Mouse (Mus musculus) CH12.LX (cell line): ENCODE results near the gene Gm27029. TPM values are rescaled to one million over a fixed set of nuclear protein-coding genes. Genes with fewer than 3 reads are reported as not detected.

ENCODE experiments used
- DNase-seq: peaks from one replicate; pipeline ENCODE4 v3.0.0-alpha.2; 2013; ENCODE audit errors: extremely low read depth
- H3K27ac ChIP-seq: 2 replicates; pipeline ENCODE4 v1.5.1; 2012; ENCODE audit warnings: low read depth, mild to moderate bottlenecking, control low read depth, moderate library complexity; ENCODE audit not compliant: insufficient read depth
- H3K27me3 ChIP-seq: replicated peaks from 2 replicates; pipeline ENCODE3; 2012; ENCODE audit warnings: inconsistent platforms
- H3K36me3 ChIP-seq, 2 experiments: replicated peaks in 1 of 2; 2 replicates each; pipeline versions ENCODE3 to v1.6.1; 2012; ENCODE audit warnings: inconsistent platforms in 1 of 2, low read length in 1 of 2, mild to moderate bottlenecking in 1 of 2, mixed read lengths in 1 of 2, moderate library complexity in 1 of 2; ENCODE audit not compliant: control insufficient read depth in 1 of 2, insufficient read depth in 1 of 2
- H3K4me1 ChIP-seq, 2 experiments: 2 replicates each; pipeline ENCODE4 v1.6.1; 2012; ENCODE audit warnings: inconsistent platforms in 1 of 2, moderate library complexity in 1 of 2; ENCODE audit not compliant: insufficient read depth in 2 of 2, control insufficient read depth in 1 of 2
- H3K4me2 ChIP-seq: 2 replicates; pipeline ENCODE4 v1.6.1; 2012; ENCODE audit warnings: low read depth, mild to moderate bottlenecking, control low read depth; ENCODE audit not compliant: poor library complexity, insufficient read depth, severe bottlenecking
- H3K4me3 ChIP-seq, 3 experiments: fragments of 150-350 bp in 1 of 3; sonication (generic) in 1 of 3; replicated peaks in 1 of 3; 2 replicates each; pipeline versions ENCODE3 to v1.5.1; 2011 to 2012; ENCODE audit warnings: low read depth in 2 of 3, low read length in 2 of 3, mild to moderate bottlenecking in 2 of 3, moderate library complexity in 2 of 3, control low read depth in 1 of 3, improper control_type of control experiment in 1 of 3, inconsistent platforms in 1 of 3, mixed read lengths in 1 of 3; ENCODE audit not compliant: poor library complexity in 1 of 3
- H3K79me2 ChIP-seq: replicated peaks from 2 replicates; pipeline ENCODE4 v1.6.1; 2012; ENCODE audit warnings: mild to moderate bottlenecking, moderate library complexity; ENCODE audit not compliant: control insufficient read depth, poor library complexity, insufficient read depth, severe bottlenecking; ENCODE audit errors: extremely low read depth
- H3K9ac ChIP-seq: 2 replicates; pipeline ENCODE4 v1.6.1; 2012; ENCODE audit warnings: low read depth, mild to moderate bottlenecking, control low read depth, moderate library complexity; ENCODE audit not compliant: insufficient read depth
- H3K9me3 ChIP-seq: replicated peaks from 2 replicates; pipeline ENCODE3; 2012; ENCODE audit warnings: low read length, inconsistent platforms, mixed read lengths
- E2F4 ChIP-seq: IDR thresholded peaks from 2 replicates; pipeline ENCODE4 v1.6.1; 2011; ENCODE audit warnings: low read depth, low read length, improper control_type of control experiment; ENCODE audit not compliant: insufficient replicate concordance
- EP300 ChIP-seq: IDR thresholded peaks from 2 replicates; pipeline ENCODE4 v1.6.1; 2011; ENCODE audit warnings: low read length, improper control_type of control experiment
- ETS1 ChIP-seq: conservative IDR thresholded peaks from 2 replicates; pipeline ENCODE4 v1.6.1; 2012; ENCODE audit warnings: low read depth, mild to moderate bottlenecking, inconsistent platforms, low read length, improper control_type of control experiment, moderate library complexity
- GABPA ChIP-seq: IDR thresholded peaks from 2 replicates; pipeline ENCODE4 v1.6.1; 2012; ENCODE audit warnings: low read depth, low read length, improper control_type of control experiment, inconsistent platforms; ENCODE audit not compliant: insufficient replicate concordance
- IRF4 ChIP-seq: IDR thresholded peaks from 2 replicates; pipeline ENCODE4 v1.6.1; 2014; ENCODE audit warnings: low read depth, mild to moderate bottlenecking, inconsistent platforms, low read length, improper control_type of control experiment
- JUND ChIP-seq: conservative IDR thresholded peaks from 2 replicates; pipeline ENCODE4 v1.6.1; 2011; ENCODE audit warnings: low read depth, low read length, improper control_type of control experiment
- MAZ ChIP-seq: IDR thresholded peaks from 2 replicates; pipeline ENCODE4 v1.6.1; 2012; ENCODE audit warnings: low read depth, mild to moderate bottlenecking, inconsistent platforms, low read length, improper control_type of control experiment, moderate library complexity
- MXI1 ChIP-seq: IDR thresholded peaks from 2 replicates; pipeline ENCODE4 v1.6.1; 2011; ENCODE audit warnings: mild to moderate bottlenecking, low read depth, low read length, improper control_type of control experiment
- MYC ChIP-seq: IDR thresholded peaks from 2 replicates; pipeline ENCODE4 v1.6.1; 2011; ENCODE audit warnings: low read depth, mild to moderate bottlenecking, improper control_type of control experiment, low read length
- NELFE ChIP-seq: IDR thresholded peaks from 2 replicates; pipeline ENCODE4 v1.6.1; 2011; ENCODE audit warnings: low read depth, low read length, improper control_type of control experiment
- POLR2A ChIP-seq: IDR thresholded peaks from 2 replicates; pipeline ENCODE4 v1.6.1; 2011; ENCODE audit warnings: low read depth, mild to moderate bottlenecking, improper control_type of control experiment, low read length
- RAD21 ChIP-seq: IDR thresholded peaks from 2 replicates; pipeline ENCODE4 v1.6.1; 2011; ENCODE audit warnings: low read depth, mild to moderate bottlenecking, low read length, improper control_type of control experiment, moderate library complexity
- RCOR1 ChIP-seq: conservative IDR thresholded peaks from 2 replicates; pipeline ENCODE4 v1.6.1; 2012; ENCODE audit warnings: low read depth, mild to moderate bottlenecking, inconsistent platforms, low read length, improper control_type of control experiment
- SMC3 ChIP-seq: IDR thresholded peaks from 2 replicates; pipeline ENCODE4 v1.6.1; 2011; ENCODE audit warnings: low read depth, low read length, improper control_type of control experiment
- TCF12 ChIP-seq: IDR thresholded peaks from 2 replicates; pipeline ENCODE4 v1.6.1; 2014; ENCODE audit warnings: low read depth, mild to moderate bottlenecking, inconsistent platforms, low read length, improper control_type of control experiment
- ZC3H11A ChIP-seq: IDR thresholded peaks from 2 replicates; pipeline ENCODE4 v1.6.1; 2012; ENCODE audit warnings: low read depth, mild to moderate bottlenecking, inconsistent platforms, low read length, improper control_type of control experiment
- ZMIZ1 ChIP-seq: IDR thresholded peaks from 2 replicates; pipeline ENCODE4 v1.6.1; 2012; ENCODE audit warnings: low read depth, mild to moderate bottlenecking, inconsistent platforms, low read length, improper control_type of control experiment
- dilution Hi-C: fragments of 300-500 bp; cut with MboI; formaldehyde crosslinking; loops from 2 replicates; pipeline ENCODE4 v1.14.3; 2020; ENCODE audit warnings: low sequenced_read_pairs; ENCODE audit not compliant: extremely low pct_unique_long_range_greater_than_20kb, extremely low pct_ligation_motif_present
- in situ Hi-C: fragments of 300-500 bp; cut with MboI; formaldehyde crosslinking; loops from 3 replicates; pipeline ENCODE4 v1.14.3; 2019; ENCODE audit warnings: low sequenced_read_pairs, low pct_ligation_motif_present, low pct_unique_long_range_greater_than_20kb, mixed read lengths
- polyA plus RNA-seq: library from polyadenylated mRNA; unstranded; fragments of >175 nt; gene quantifications from 2 replicates; pipeline ENCODE4 v1.2.1, GENCODE M21; 2012; ENCODE audit warnings: low read depth; ENCODE audit not compliant: insufficient read length
- total RNA-seq, 2 experiments: library from RNA; depleted of rRNA; stranded (reverse); fragments of 300-350 nt in 1 of 2; fragments of >200 nt in 1 of 2; gene quantifications; 2 replicates each; pipeline ENCODE4 v1.2.3; 2012 to 2014

Gm27029 gene
- total and polyA plus RNA-seq, 3 experiments, result 1.7 to 8.3 (median 6.2) TPM

DNA sequence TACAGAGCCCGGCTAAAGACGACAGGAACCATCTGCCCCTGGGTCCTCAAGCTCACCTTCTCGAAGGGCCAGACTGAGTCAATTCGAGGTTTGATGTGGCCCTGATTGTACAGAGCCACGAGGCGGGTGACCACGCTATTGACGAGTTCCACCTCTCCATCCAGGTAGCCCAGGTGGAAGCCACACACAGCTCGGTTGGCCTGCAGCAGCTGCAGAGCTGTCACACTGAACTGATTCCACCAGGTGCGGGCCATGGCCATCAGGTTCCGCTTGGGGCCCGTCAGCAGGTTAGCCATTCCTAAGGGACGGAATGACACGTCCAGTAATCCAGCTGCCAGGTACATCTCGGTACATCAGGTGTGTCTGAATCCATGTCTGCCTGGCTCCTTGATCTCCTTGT lies 35.7 kb upstream of the Gm27029 start:
- H3K27me3 ChIP-seq, result no peaks in the 10 kb centered on the region
- no peaks in the 10 kb centered on the region for H3K9me3 ChIP-seq
- no peaks in the 10 kb centered on the region for H3K79me2 ChIP-seq
- no peak overlapping the region for H3K4me3 ChIP-seq
- H3K9ac ChIP-seq, result no peak overlapping the region
- in situ Hi-C loops, result no loop called here
- H3K4me1 ChIP-seq, result peaks cover 18 to 50% of the 10 kb centered on the region in 2 experiments
- no peak for TF ChIP-seq ZC3H11A
- TF ChIP-seq MAZ, result no peak
- no peak for TF ChIP-seq RAD21
- TF ChIP-seq GABPA, result no peak
- no peak for TF ChIP-seq TCF12
- TF ChIP-seq SMC3, result no peak
- no peak for TF ChIP-seq ETS1
- TF ChIP-seq IRF4, result no peak
- H3K4me2 ChIP-seq, result no peak overlapping the region
- H3K27ac ChIP-seq, result no peak overlapping the region
- no peak for DNase-seq
- peaks cover 48 to 68% of the 10 kb centered on the region in 2 experiments for H3K36me3 ChIP-seq
- dilution Hi-C loops, result no loop called here

- Histone ChIP-seq H3K79me2 (no peaks in the 10 kb centered on the region), H3K36me3 (peaks cover 48 to 74% of the 10 kb centered on the region in 2 experiments), H3K27ac (no peak overlapping the region), H3K9me3 (no peaks in the 10 kb centered on the region), H3K4me3 (no peak overlapping the region), H3K9ac (no peak overlapping the region), H3K4me1 (peaks cover 18 to 50% of the 10 kb centered on the region in 2 experiments), H3K27me3 (no peaks in the 10 kb centered on the region), H3K4me2 (no peak overlapping the region)
- in situ Hi-C loops (no loop called here), dilution Hi-C loops (no loop called here)
- no peak for DNase-seq
- TF ChIP-seq RCOR1 (no peak), EP300 (no peak), TCF12 (no peak), JUND (no peak), ZMIZ1 (no peak)
These were observed 35.1 kb upstream of the Gm27029 start for GRCm38 (mm10) chr11:101459716-101460115.

DNA sequence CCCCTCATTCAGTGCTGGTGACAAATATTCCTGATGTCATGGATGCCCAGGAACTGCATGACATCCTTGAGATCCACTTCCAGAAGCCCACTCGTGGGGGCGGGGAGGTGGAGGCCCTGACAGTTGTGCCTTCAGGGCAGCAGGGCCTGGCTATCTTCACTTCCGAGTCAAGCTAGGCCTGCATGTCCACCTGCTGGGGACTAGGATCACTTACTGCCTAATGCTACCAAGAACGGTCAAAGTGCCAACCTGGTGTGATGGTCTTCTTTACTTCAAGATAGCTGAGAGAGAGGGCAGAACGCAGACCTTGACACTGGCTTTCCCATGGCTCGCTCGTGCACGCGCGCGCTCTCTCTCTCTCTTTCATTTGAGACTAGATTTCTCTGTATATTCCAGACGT lies 33.6 kb upstream of the Gm27029 start:
- Histone ChIP-seq H3K4me1 (peaks cover 9 to 44% of the 10 kb centered on the region in 2 experiments), H3K4me3 (no peak overlapping the region), H3K4me2 (no peak overlapping the region), H3K36me3 (peaks cover 48 to 87% of the 10 kb centered on the region in 2 experiments), H3K79me2 (no peaks in the 10 kb centered on the region), H3K27me3 (no peaks in the 10 kb centered on the region), H3K9me3 (no peaks in the 10 kb centered on the region), H3K27ac (no peak overlapping the region), H3K9ac (no peak overlapping the region)
- dilution Hi-C loops (no loop called here), in situ Hi-C loops (no loop called here)
- TF ChIP-seq MYC (no peak), NELFE (no peak), E2F4 (no peak), POLR2A (no peak), MXI1 (no peak)
- DNase-seq, result no peak
